Mouse (Mus musculus): ENCODE measurements around the gene Vps45. TPM values are rescaled to one million over a fixed set of nuclear protein-coding genes. Genes with fewer than 3 reads are reported as not detected.

Gene Vps45
- total and polyA plus RNA-seq, 3 experiments = 20.6 to 92.0 (median 28.9) TPM

GRCm38 (mm10) chr3:96065754-96066375, 7.6 kb upstream of the Vps45 start (continued):
- TF ChIP-seq HCFC1 (IDR thresholded peaks at IDR 0.05; ENCODE audit: low read depth, low read length) (peak; percentile 66), ETS1 (IDR thresholded peaks at IDR 0.05; ENCODE audit: low read depth, low read length) (peak; percentile 83), E2F4 (IDR thresholded peaks at IDR 0.05; ENCODE audit: borderline replicate concordance, low read depth, low read length) (0 out of 2 replicates have a peak, but pooled peaks have one; percentile 53)

DNA sequence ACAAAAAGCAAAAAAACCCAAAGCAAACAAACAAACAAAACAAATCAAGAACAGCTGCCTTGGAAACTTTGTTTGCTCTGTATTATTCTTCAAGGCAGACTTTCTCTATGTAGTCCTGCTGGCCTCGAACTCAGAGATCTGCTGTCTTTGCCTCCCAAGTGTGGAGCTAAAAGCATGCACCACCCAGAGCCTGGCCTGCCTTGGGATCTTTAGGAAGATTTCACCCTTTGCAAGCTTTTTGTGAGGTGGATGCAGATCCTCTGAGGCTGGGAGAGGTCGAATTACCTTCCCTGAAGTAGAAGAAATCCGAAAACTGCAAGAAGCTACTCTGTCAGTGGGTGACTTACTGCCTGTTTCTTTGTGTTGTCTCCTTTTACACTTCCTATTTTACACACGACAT, 6.9 kb upstream of the Vps45 start:
- H3K27me3 ChIP-seq (ENCODE audit: control insufficient read depth in 1 of 2, insufficient read depth in 2 of 2, low read length in 2 of 2) = no peaks in the 10 kb centered on the region
- DNase-seq (ENCODE audit: low read depth, low spot score) = peak; percentile 82
- peak overlapping the region; percentile 56 to 68 for H3K4me3 ChIP-seq (ENCODE audit: control insufficient read depth in 1 of 2, insufficient read depth in 1 of 2, low read depth in 2 of 2, low read length in 2 of 2)
- H3K9me3 ChIP-seq (replicated peaks; ENCODE audit: insufficient read depth, low read length) = no peaks in the 10 kb centered on the region
- peak overlapping the region; percentile 55 for H3K9ac ChIP-seq (ENCODE audit: control insufficient read depth, low read depth, low read length, poor library complexity, severe bottlenecking)
- TF ChIP-seq POLR2A (IDR thresholded peaks at IDR 0.05; ENCODE audit: control insufficient read depth in 1 of 2, insufficient read depth in 1 of 2, low read depth in 1 of 2, low read length in 2 of 2, poor library complexity in 1 of 2) (peak in 1 of 2 experiments; percentile 27; a peak in 1 of 4 replicates), E2F4 (IDR thresholded peaks at IDR 0.05; ENCODE audit: borderline replicate concordance, low read depth, low read length) (no peak), ZKSCAN1 (IDR thresholded peaks at IDR 0.05; ENCODE audit: low read depth, low read length) (no peak), USF1 (IDR thresholded peaks at IDR 0.05; ENCODE audit: low read depth, low read length) (no peak), MEF2A (IDR thresholded peaks at IDR 0.05; ENCODE audit: extremely low read depth, insufficient replicate concordance, low read depth, low read length, poor library complexity, severe bottlenecking) (no peak), ZMIZ1 (IDR thresholded peaks at IDR 0.05; ENCODE audit: low read depth, low read length) (peak; percentile 54; the same call in 1 of the 2 replicates), GATA1 (IDR thresholded peaks at IDR 0.05; ENCODE audit: low read depth, low read length) (no peak), MXI1 (IDR thresholded peaks at IDR 0.05; ENCODE audit: low read depth, low read length) (peak; percentile 56), TBP (IDR thresholded peaks at IDR 0.05; ENCODE audit: low read depth, low read length) (peak; percentile 100)
- no peaks in the 10 kb centered on the region for H3K79me2 ChIP-seq (ENCODE audit: control insufficient read depth, insufficient read depth, low read length, poor library complexity)
- peak overlapping the region; percentile 35; the same call in 1 of the 2 replicates for H3K27ac ChIP-seq (ENCODE audit: control insufficient read depth, low read depth, low read length)
- H3K4me1 ChIP-seq (ENCODE audit: control insufficient read depth in 1 of 2, insufficient read depth in 2 of 2, low read length in 2 of 2) = peaks cover 9 to 22% of the 10 kb centered on the region in 2 experiments
- H3K36me3 ChIP-seq (ENCODE audit: control insufficient read depth in 1 of 2, insufficient read depth in 2 of 2, low read length in 2 of 2) = peaks cover 0 to 23% of the 10 kb centered on the region in 2 experiments; a peak in 2 of 4 replicates

DNA sequence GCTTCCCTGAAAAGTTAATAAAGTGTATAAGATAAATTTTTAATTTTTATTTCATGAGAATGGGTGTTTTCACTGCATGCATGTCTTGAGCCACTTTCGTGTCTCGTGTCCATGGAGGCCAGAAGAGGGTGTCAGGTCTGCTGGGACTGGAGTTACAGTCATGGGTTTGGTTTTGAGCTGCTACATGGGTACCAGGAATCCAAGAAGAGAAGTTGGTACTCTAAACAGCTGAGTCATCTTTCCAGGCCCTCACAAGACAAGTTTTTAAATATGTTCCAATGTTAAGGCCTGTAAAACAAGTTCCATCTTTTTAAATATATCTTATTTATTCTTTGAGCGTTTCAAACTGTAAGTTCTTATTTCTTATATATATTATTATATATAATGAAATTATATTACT, 6.0 kb upstream of the Vps45 start:
- H3K27ac ChIP-seq (ENCODE audit: control insufficient read depth, low read depth, low read length) = no peak overlapping the region
- H3K36me3 ChIP-seq (ENCODE audit: control insufficient read depth in 1 of 2, insufficient read depth in 2 of 2, low read length in 2 of 2) = peaks cover 0 to 22% of the 10 kb centered on the region in 2 experiments; a peak in 2 of 4 replicates
- peaks cover 9 to 22% of the 10 kb centered on the region in 2 experiments for H3K4me1 ChIP-seq (ENCODE audit: control insufficient read depth in 1 of 2, insufficient read depth in 2 of 2, low read length in 2 of 2)
- H3K27me3 ChIP-seq (ENCODE audit: control insufficient read depth in 1 of 2, insufficient read depth in 2 of 2, low read length in 2 of 2) = no peaks in the 10 kb centered on the region
- H3K79me2 ChIP-seq (ENCODE audit: control insufficient read depth, insufficient read depth, low read length, poor library complexity) = no peaks in the 10 kb centered on the region
- DNase-seq (ENCODE audit: low read depth, low spot score) = peak; percentile 63
- no peaks in the 10 kb centered on the region for H3K9me3 ChIP-seq (replicated peaks; ENCODE audit: insufficient read depth, low read length)
- H3K4me3 ChIP-seq (ENCODE audit: control insufficient read depth in 1 of 2, insufficient read depth in 1 of 2, low read depth in 2 of 2, low read length in 2 of 2) = no peak overlapping the region
- no peak for TF ChIP-seq CTCF (IDR thresholded peaks at IDR 0.05 in 2 of 3, conservative IDR thresholded peaks at IDR 0.05 in 1 of 3; ENCODE audit: control insufficient read depth in 1 of 3, insufficient read depth in 1 of 3, low read depth in 2 of 3, low read length in 3 of 3, poor library complexity in 1 of 3, severe bottlenecking in 1 of 3)
- TF ChIP-seq USF1 (IDR thresholded peaks at IDR 0.05; ENCODE audit: low read depth, low read length) = no peak
- TF ChIP-seq MAFK (IDR thresholded peaks at IDR 0.05; ENCODE audit: borderline replicate concordance, low read depth, low read length) = peak; percentile 73
- no peak overlapping the region for H3K9ac ChIP-seq (ENCODE audit: control insufficient read depth, low read depth, low read length, poor library complexity, severe bottlenecking)
